Mouse (Mus musculus) lung, adult 2 months (tissue): ENCODE measurements at regions not wholly inside any gene's neighbourhood (a gene's known extent, or its start where the extent isn't known, plus 50 kb on each side); places are given as distances from the start of the nearest gene placed in this dataset.

Source experiments
- DNase-seq: peaks from one replicate; pipeline ENCODE4 v3.0.0; 2022
- H3K4me1 ChIP-seq: fragments of 200-500 bp; 2 replicates; pipeline ENCODE4 v1.6.1; 2011; ENCODE audit warnings: low read length; ENCODE audit not compliant: control insufficient read depth, insufficient read depth
- H3K4me3 ChIP-seq: fragments of 200-500 bp; replicated peaks from 2 replicates; pipeline ENCODE3; 2011; ENCODE audit warnings: low read depth, mild to moderate bottlenecking, control low read depth, low read length; ENCODE audit errors: extremely low read depth
- CTCF ChIP-seq: fragments of 200-500 bp; IDR thresholded peaks from 2 replicates; pipeline ENCODE4 v1.5.1; 2011; ENCODE audit warnings: mild to moderate bottlenecking, low read length, control low read depth; ENCODE audit not compliant: insufficient read depth
- POLR2A ChIP-seq: fragments of 200-500 bp; IDR thresholded peaks from 2 replicates; pipeline ENCODE4 v1.6.1; 2011; ENCODE audit warnings: low read depth, mild to moderate bottlenecking, control low read depth, low read length, borderline replicate concordance; ENCODE audit errors: extremely low read depth
- WGBS: fragments of 180-500 bp; shearing (Covaris S2); methylation state at CpG from one replicate; pipeline ENCODE4 v1.1.7; 2018; 5-methylcytosine and 5-hydroxymethylcytosine counted together

DNA sequence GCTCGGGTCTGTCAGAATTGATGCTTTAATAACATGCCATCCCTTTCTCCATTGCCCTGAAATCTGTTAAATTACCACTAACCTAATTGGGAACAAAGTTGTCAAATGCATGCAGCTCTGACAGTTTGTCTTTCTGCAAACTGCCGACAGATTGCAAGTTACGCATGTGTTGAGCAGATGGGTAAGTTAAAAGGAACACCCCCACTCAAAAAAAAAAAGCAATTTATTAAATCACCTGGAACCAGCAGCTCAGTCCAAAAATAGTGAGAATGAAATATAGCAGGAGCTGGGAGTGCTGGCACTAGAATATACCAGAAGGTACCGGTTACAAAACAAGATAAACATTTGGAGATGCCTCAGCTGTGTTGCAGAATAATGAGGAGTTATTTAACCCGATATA lies 184.2 kb upstream of the Gm12695 start:
- no peaks in the 10 kb centered on the region for H3K4me1 ChIP-seq
- WGBS = 62% methylated on average over 5 of the region's 5 CpGs
- no peak for DNase-seq
- TF ChIP-seq CTCF (no peak), POLR2A (no peak)
- no peak overlapping the region for H3K4me3 ChIP-seq

GRCm38 (mm10) chr4:96968545-96969164 lies 183.7 kb upstream of the Gm12695 start:
- WGBS = 63% methylated on average over 10 of the region's 10 CpGs
- no peak for TF ChIP-seq CTCF
- no peak for TF ChIP-seq POLR2A
- H3K4me1 ChIP-seq = no peaks in the 10 kb centered on the region
- DNase-seq = no peak
- H3K4me3 ChIP-seq = no peak overlapping the region
